ENCODE assay signal across 21 mouse cellular contexts in the genomic region with DNA sequence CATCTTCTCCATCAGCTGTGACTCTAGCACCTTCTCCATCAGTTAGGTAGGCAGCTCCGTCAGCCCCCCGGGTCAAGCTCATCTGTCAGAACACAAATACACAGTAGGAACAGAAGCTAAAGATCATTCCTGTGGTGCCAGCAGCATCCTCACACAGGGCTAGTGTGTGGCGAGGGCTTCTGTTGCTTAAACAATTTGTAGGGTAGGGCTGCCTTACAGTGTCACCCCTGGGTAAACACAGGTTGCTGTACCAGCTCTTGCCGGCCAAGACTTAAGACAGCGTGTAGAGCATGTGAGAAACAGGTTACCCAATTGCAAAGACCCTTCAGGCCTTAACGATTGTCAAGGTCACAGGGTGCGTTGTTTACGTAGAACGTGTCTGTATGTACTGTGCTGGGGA. TPM values are rescaled to one million over a fixed set of nuclear protein-coding genes. Genes with fewer than 3 reads are reported as not detected.
DNase-seq lines count a peak whose midpoint lies in the region; ATAC-seq lines count a peak whose summit lies in the region.
"Had no signal": no experiment of that assay in that cellular context is flagged by ENCODE, and none has a peak within 500 bp of the region (broad histone marks: within the 10 kb centered on the region; RNA-seq: fewer than 3 reads in every experiment).

No protein-coding gene starts in this region.

- no peak overlapping the region for H3K9ac ChIP-seq in heart, embryonic 11.5 days (ENCODE audit: low read depth, low read length)
- H3K9ac ChIP-seq in intestine, embryonic 14.5 days (ENCODE audit: low read length), result no peak overlapping the region
- no peak overlapping the region for H3K9ac ChIP-seq in intestine, embryonic 16.5 days (ENCODE audit: low read depth, low read length)
- no peak overlapping the region for H3K9ac ChIP-seq in limb, embryonic 13.5 days
- H3K9ac ChIP-seq: embryonic facial prominence, embryonic 12.5 days; forebrain, embryonic 15.5 days; heart, embryonic 15.5 days had no signal

- H3K27me3 ChIP-seq in heart, embryonic 11.5 days (ENCODE audit: control insufficient read depth, insufficient read depth, low read length), result peaks cover 14% of the 10 kb centered on the region
- H3K27me3 ChIP-seq in intestine, embryonic 14.5 days (replicated peaks; ENCODE audit: control insufficient read depth, insufficient read depth, low read length), result peaks cover 22% of the 10 kb centered on the region
- peaks cover 3% of the 10 kb centered on the region; the same call in 1 of the 2 replicates for H3K27me3 ChIP-seq in intestine, embryonic 16.5 days (replicated peaks; ENCODE audit: control insufficient read depth, insufficient read depth, low read length)
- peaks cover 32% of the 10 kb centered on the region for H3K27me3 ChIP-seq in limb, embryonic 13.5 days
- peaks cover 30% of the 10 kb centered on the region for H3K27me3 ChIP-seq in limb, embryonic 10.5 days (ENCODE audit: low read depth, poor library complexity, severe bottlenecking)
- H3K27me3 ChIP-seq: forebrain, embryonic 15.5 days had no signal

- no peaks in the 10 kb centered on the region for H3K9me3 ChIP-seq in heart, embryonic 11.5 days (replicated peaks; ENCODE audit: control insufficient read depth, low read length)
- no peaks in the 10 kb centered on the region for H3K9me3 ChIP-seq in intestine, embryonic 14.5 days (ENCODE audit: control insufficient read depth, low read length)
- no peaks in the 10 kb centered on the region for H3K9me3 ChIP-seq in intestine, embryonic 16.5 days (ENCODE audit: control insufficient read depth, low read length)
- H3K9me3 ChIP-seq in limb, embryonic 13.5 days, result no peaks in the 10 kb centered on the region
- no peaks in the 10 kb centered on the region for H3K9me3 ChIP-seq in limb, embryonic 10.5 days (replicated peaks)
- H3K9me3 ChIP-seq: embryonic facial prominence, embryonic 12.5 days; forebrain, embryonic 15.5 days; heart, embryonic 10.5 days; heart, embryonic 15.5 days had no signal

- H3K27ac ChIP-seq in heart, embryonic 11.5 days (ENCODE audit: low read depth, low read length), result no peak overlapping the region
- H3K27ac ChIP-seq in intestine, embryonic 14.5 days (ENCODE audit: low read depth), result no peak overlapping the region
- H3K27ac ChIP-seq in intestine, embryonic 16.5 days (ENCODE audit: low read length), result no peak overlapping the region
- no peak overlapping the region for H3K27ac ChIP-seq in limb, embryonic 13.5 days
- H3K27ac ChIP-seq in limb, embryonic 10.5 days, result no peak overlapping the region
- H3K27ac ChIP-seq: embryonic facial prominence, embryonic 12.5 days; forebrain, embryonic 15.5 days; heart, embryonic 10.5 days; heart, embryonic 15.5 days had no signal

- no peak overlapping the region for H3K4me2 ChIP-seq in heart, embryonic 11.5 days
- H3K4me2 ChIP-seq in intestine, embryonic 14.5 days (ENCODE audit: low read length), result no peak overlapping the region
- no peak overlapping the region for H3K4me2 ChIP-seq in intestine, embryonic 16.5 days (ENCODE audit: low read depth, low read length)
- no peak overlapping the region for H3K4me2 ChIP-seq in limb, embryonic 13.5 days (replicated peaks)
- H3K4me2 ChIP-seq: embryonic facial prominence, embryonic 12.5 days; forebrain, embryonic 15.5 days; heart, embryonic 15.5 days had no signal

- no peaks in the 10 kb centered on the region for H3K36me3 ChIP-seq in heart, embryonic 11.5 days (ENCODE audit: control insufficient read depth, insufficient read depth, low read length)
- H3K36me3 ChIP-seq in intestine, embryonic 14.5 days (ENCODE audit: control insufficient read depth, insufficient read depth, low read length), result no peaks in the 10 kb centered on the region
- H3K36me3 ChIP-seq in intestine, embryonic 16.5 days (ENCODE audit: control insufficient read depth, insufficient read depth, low read length), result no peaks in the 10 kb centered on the region
- H3K36me3 ChIP-seq in limb, embryonic 13.5 days, result no peaks in the 10 kb centered on the region
- no peaks in the 10 kb centered on the region for H3K36me3 ChIP-seq in limb, embryonic 10.5 days
- H3K36me3 ChIP-seq: embryonic facial prominence, embryonic 12.5 days; forebrain, embryonic 15.5 days; G1E; heart, embryonic 10.5 days; heart, embryonic 15.5 days had no signal

- WGBS in heart, embryonic 11.5 days (ENCODE audit: insufficient replicate concordance), result 68% methylated on average over 9 of the region's 9 CpGs
- 50% methylated on average over 9 of the region's 9 CpGs for WGBS in intestine, embryonic 14.5 days
- WGBS in intestine, embryonic 16.5 days, result 54% methylated on average over 9 of the region's 9 CpGs
- whole genome bisulfite sequencing in limb, embryonic 13.5 days, result 47% methylated on average over 9 of the region's 9 CpGs
- WGBS in limb, embryonic 10.5 days, result 74% methylated on average over 9 of the region's 9 CpGs

- peak; percentile 64 for DNase-seq in heart, adult 11 months
- peak; percentile 51 for DNase-seq in intestine, embryonic 14.5 days (ENCODE audit: low spot score)
- DNase-seq in limb, embryonic 10.5 days (ENCODE audit: low spot score), result no peak
- no peak for DNase-seq in embryo, embryonic 11 days
- DNase-seq: adrenal gland, adult 8-10 months; adrenal gland, postnatal 36 days; B cell, adult 2 months; cerebellum, adult 8-10 months; cerebellum, postnatal 14 days; gastrocnemius, postnatal 36 days; heart, adult 18-20 months; heart, postnatal 14 days had no signal

- no peak for ATAC-seq in heart, embryonic 11.5 days (replicated peaks; ENCODE audit: insufficient number of reproducible peaks, low FRiP score, low TSS enrichment)
- no peak for ATAC-seq in intestine, embryonic 14.5 days (replicated peaks; ENCODE audit: low FRiP score, low TSS enrichment, low read depth)
- ATAC-seq in intestine, embryonic 16.5 days, result no peak
- 0 out of 2 replicates have a peak, but pooled peaks have one; percentile 8 for ATAC-seq in limb, embryonic 13.5 days (ENCODE audit: low FRiP score, low read depth)
- ATAC-seq: CD4-positive, CD25-positive, alpha-beta regulatory T cell, adult 4 months; forebrain, embryonic 15.5 days had no signal

- H3K4me1 ChIP-seq in heart, embryonic 11.5 days (ENCODE audit: control insufficient read depth, insufficient read depth, low read length), result no peaks in the 10 kb centered on the region
- H3K4me1 ChIP-seq in intestine, embryonic 14.5 days (replicated peaks; ENCODE audit: control insufficient read depth, insufficient read depth, low read length), result no peaks in the 10 kb centered on the region
- H3K4me1 ChIP-seq in intestine, embryonic 16.5 days (ENCODE audit: control insufficient read depth, insufficient read depth, low read length), result no peaks in the 10 kb centered on the region
- peaks cover 5% of the 10 kb centered on the region for H3K4me1 ChIP-seq in limb, embryonic 13.5 days
- H3K4me1 ChIP-seq in limb, embryonic 10.5 days, result peaks cover 6% of the 10 kb centered on the region
- H3K4me1 ChIP-seq: heart, embryonic 15.5 days had no signal

- H3K4me3 ChIP-seq in heart, embryonic 11.5 days (ENCODE audit: low read depth, low read length), result no peak overlapping the region
- no peak overlapping the region for H3K4me3 ChIP-seq in intestine, embryonic 14.5 days (ENCODE audit: low read depth, low read length)
- no peak overlapping the region for H3K4me3 ChIP-seq in intestine, embryonic 16.5 days (ENCODE audit: low read length)
- no peak overlapping the region for H3K4me3 ChIP-seq in limb, embryonic 13.5 days
- no peak overlapping the region for H3K4me3 ChIP-seq in limb, embryonic 10.5 days
- H3K4me3 ChIP-seq: embryonic facial prominence, embryonic 12.5 days; forebrain, embryonic 15.5 days; heart, embryonic 10.5 days; heart, embryonic 15.5 days had no signal

RNA-seq across cellular contexts. Expression of gene Igsf11, which starts 15.8 kb away (rescaled TPM):
- polyA plus RNA-seq in heart, embryonic 11.5 days (2014; fragmentation: Nextera tagmentation; extraction: Ambion mirVana), result 0.23 and 0.49 TPM in 2 replicates
- 1.1 and 1.6 TPM in 2 replicates for polyA plus RNA-seq in intestine, embryonic 14.5 days (2014; fragmentation: Nextera tagmentation; extraction: Ambion mirVana)
- 0.81 and 1.2 TPM in 2 replicates for polyA plus RNA-seq in intestine, embryonic 16.5 days (2015; fragmentation: Nextera tagmentation; extraction: Ambion mirVana)
- 1.2 and 1.5 TPM in 2 replicates for polyA plus RNA-seq in limb, embryonic 13.5 days (2015; fragmentation: Nextera tagmentation; extraction: Ambion mirVana)
- polyA plus RNA-seq in limb, embryonic 10.5 days (2016; fragmentation: Nextera tagmentation; extraction: Ambion mirVana), result 0.15 and 0.56 TPM in 2 replicates
- polyA plus RNA-seq: CD4-positive, CD25-positive, alpha-beta regulatory T cell, adult 4 months; G1E had no signal

Comparison
In these comparisons a context has a peak if more than half of its experiments do, and no peak if none do; other contexts are left out.
1. DNase-seq: peak in heart, adult 11 months (single experiment) and intestine, embryonic 14.5 days (single experiment); none in limb, embryonic 10.5 days (single experiment) and embryo, embryonic 11 days (single experiment).